Comparison of ENCODE assay signal across 16 mouse cellular contexts in the genomic region with DNA sequence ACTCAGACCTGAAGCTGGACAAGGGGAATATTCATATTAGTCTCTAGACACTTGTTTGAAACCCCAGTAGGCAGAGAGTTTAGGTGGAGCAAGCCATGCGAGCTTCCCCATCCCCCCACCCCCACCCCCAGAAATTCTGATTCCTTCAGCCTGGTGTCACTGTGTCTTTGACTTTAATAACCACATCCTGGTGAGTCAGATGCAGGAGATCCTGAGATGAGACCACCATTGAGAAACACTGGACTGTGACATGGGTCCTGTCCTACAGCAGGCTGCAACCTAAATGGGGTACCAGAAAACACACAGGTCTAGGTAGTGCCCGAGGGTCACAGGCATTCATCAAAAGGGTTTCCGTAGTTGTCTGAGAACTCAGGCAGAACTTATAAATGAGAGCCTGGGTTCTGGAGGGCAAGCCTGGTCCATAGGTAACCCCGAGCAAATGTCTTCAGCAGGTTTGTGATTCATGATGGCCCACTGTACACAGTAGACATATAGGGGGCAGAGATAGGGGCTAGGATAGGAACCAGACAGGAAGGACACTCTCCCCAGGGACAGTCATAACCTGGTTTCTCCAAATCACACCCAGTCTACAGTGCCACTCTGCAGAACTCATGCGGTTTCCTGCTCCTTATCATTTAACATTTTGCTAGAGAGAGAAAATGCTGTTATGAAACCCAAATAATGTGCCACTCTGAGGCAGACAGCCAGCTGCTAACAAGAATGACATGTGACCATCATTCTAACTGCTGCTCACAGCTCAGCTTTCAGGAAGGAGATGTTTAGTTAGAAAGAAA.
DNase-seq lines count a peak whose midpoint lies in the region; ATAC-seq lines count a peak whose summit lies in the region.
"Had no signal": no experiment of that assay in that cellular context is flagged by ENCODE, and none has a peak within 500 bp of the region (broad histone marks: within the 10 kb centered on the region; RNA-seq: fewer than 3 reads in every experiment).

No protein-coding gene starts in this region.

- peaks cover 51% of the 10 kb centered on the region for H3K4me1 ChIP-seq in liver, embryonic 16.5 days (ENCODE audit: control insufficient read depth, low read depth, low read length)
- H3K4me1 ChIP-seq: hindbrain, embryonic 15.5 days; midbrain, embryonic 13.5 days had no signal

- no peak for ATAC-seq in liver, embryonic 16.5 days (ENCODE audit: low read depth)
- ATAC-seq: midbrain, embryonic 13.5 days had no signal

- no peaks in the 10 kb centered on the region for H3K9me3 ChIP-seq in liver, embryonic 16.5 days (replicated peaks; ENCODE audit: control insufficient read depth, low read length)
- H3K9me3 ChIP-seq: hindbrain, embryonic 15.5 days; midbrain, embryonic 13.5 days had no signal

- no peak overlapping the region for H3K4me3 ChIP-seq in liver, embryonic 16.5 days (ENCODE audit: low read depth, low read length)
- H3K4me3 ChIP-seq: hindbrain, embryonic 15.5 days; midbrain, embryonic 13.5 days had no signal

- H3K27ac ChIP-seq in liver, embryonic 16.5 days (ENCODE audit: low read length), result peak overlapping the region; percentile 90
- H3K27ac ChIP-seq: hindbrain, embryonic 15.5 days; kidney, postnatal 0 days; midbrain, embryonic 13.5 days; stomach, postnatal 0 days had no signal

- no peak overlapping the region for H3K9ac ChIP-seq in liver, embryonic 16.5 days (ENCODE audit: low read depth, low read length)
- H3K9ac ChIP-seq: hindbrain, embryonic 15.5 days; midbrain, embryonic 13.5 days had no signal

- peak overlapping the region; percentile 61 for H3K4me2 ChIP-seq in liver, embryonic 16.5 days (ENCODE audit: low read depth, low read length)
- H3K4me2 ChIP-seq: hindbrain, embryonic 15.5 days; midbrain, embryonic 13.5 days had no signal

- no peaks in the 10 kb centered on the region for H3K36me3 ChIP-seq in liver, embryonic 16.5 days (ENCODE audit: control insufficient read depth, insufficient read depth)
- H3K36me3 ChIP-seq: hindbrain, embryonic 15.5 days; midbrain, embryonic 13.5 days had no signal

- no peaks in the 10 kb centered on the region for H3K27me3 ChIP-seq in liver, embryonic 16.5 days (ENCODE audit: control insufficient read depth, insufficient read depth, low read depth, low read length)
- H3K27me3 ChIP-seq: hindbrain, embryonic 15.5 days; midbrain, embryonic 13.5 days had no signal

- 37% methylated on average over 5 of the region's 5 CpGs for WGBS in liver, embryonic 16.5 days (ENCODE audit: insufficient replicate concordance)

- DNase-seq in spleen, postnatal 36 days (ENCODE audit: low spot score in 2 of 2), result peak; percentile 13 to 21
- no peak for DNase-seq in spleen, adult 12 weeks (ENCODE audit: low spot score)
- peak; percentile 70 for DNase-seq in adipocyte (ENCODE audit: low spot score)
- DNase-seq in cerebellum, postnatal 10 days, result no peak
- DNase-seq in thymus, postnatal 25 days, result no peak
- no peak for DNase-seq in thymus, postnatal 4 days
- DNase-seq: adrenal gland, adult 8-10 months; cerebellum, adult 11-12 months; embryo, embryonic 11 days; lung, adult 2 months; right cerebral cortex, postnatal 14 days had no signal

Comparison
In these comparisons a context has a peak if more than half of its experiments do, and no peak if none do; other contexts are left out.
1. DNase-seq: peak in spleen, postnatal 36 days (2 of 2) and adipocyte (single experiment); none in spleen, adult 12 weeks (single experiment), cerebellum, postnatal 10 days (0 of 2), thymus, postnatal 25 days (single experiment) and thymus, postnatal 4 days (single experiment).